Mouse (Mus musculus) olfactory bulb, adult 2 months (tissue): ENCODE data around the gene Gm28635.

ENCODE experiments used
- CTCF ChIP-seq: fragments of 200-500 bp; IDR thresholded peaks from 2 replicates; pipeline ENCODE4 v1.5.1; 2012; ENCODE audit warnings: low read depth, mild to moderate bottlenecking, low read length, moderate library complexity; ENCODE audit not compliant: insufficient read depth
- POLR2A ChIP-seq: fragments of 200-500 bp; IDR thresholded peaks from 2 replicates; pipeline ENCODE4 v1.6.1; 2012; ENCODE audit warnings: mild to moderate bottlenecking, low read depth, low read length, moderate library complexity; ENCODE audit not compliant: insufficient read depth

GRCm38 (mm10) chr2:84640833-84641232 is 37.0 kb downstream of the Gm28635 start:
- TF ChIP-seq POLR2A (no peak), CTCF (no peak)
